Mouse (Mus musculus): ENCODE data around the gene Fxr2. TPM values are rescaled to one million over a fixed set of nuclear protein-coding genes. Genes with fewer than 3 reads are reported as not detected.

The Fxr2 gene
- polyA plus RNA-seq, 1 experiment from 2014 or later, result 31.2 TPM

DNA sequence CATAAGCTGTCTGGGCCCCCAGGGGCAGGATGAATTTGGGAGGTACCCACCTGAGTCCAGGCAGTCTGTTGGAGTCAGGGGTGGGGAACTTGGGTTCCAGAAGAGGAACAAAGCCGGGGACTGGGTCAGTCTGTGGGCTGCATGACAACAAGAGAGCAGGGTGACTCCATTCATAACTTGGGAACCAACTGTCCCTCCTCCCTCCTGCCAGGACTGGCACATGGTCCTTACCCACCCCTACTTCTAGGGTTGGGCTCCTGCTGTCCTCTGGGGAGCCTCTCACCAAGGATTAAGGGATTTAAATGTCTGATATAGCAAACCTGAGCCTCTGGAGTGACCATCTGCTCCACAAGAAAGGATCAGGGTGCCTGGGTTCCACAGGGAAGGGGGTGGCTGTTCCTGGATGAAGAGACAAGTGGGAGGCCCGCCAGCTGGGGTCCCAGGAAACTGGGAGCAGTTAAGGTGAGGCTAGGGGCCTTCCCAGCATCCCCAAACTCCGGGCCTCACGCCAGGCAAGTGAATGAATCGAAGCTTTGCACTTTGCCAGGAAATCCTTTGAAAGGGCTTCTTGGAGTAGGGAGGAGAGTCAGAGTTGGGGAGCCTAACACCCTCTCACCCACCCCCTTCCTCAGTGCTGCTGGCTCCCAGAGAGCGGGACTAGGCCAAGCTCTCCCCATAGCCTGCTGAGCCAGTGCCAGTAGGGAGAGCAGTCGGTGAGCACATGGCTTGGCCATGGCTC, 40.7 kb upstream of the Fxr2 start:
- Histone ChIP-seq H3K4me3 (ENCODE audit: low read depth, low read length) (no peak overlapping the region), H3K9me3 (ENCODE audit: low read depth, low read length) (no peaks in the 10 kb centered on the region), H3K36me3 (ENCODE audit: insufficient read depth) (peaks cover 71% of the 10 kb centered on the region), H3K4me2 (no peak overlapping the region), H3K27ac (ENCODE audit: low read depth) (no peak overlapping the region), H3K4me1 (ENCODE audit: insufficient read depth) (no peaks in the 10 kb centered on the region), H3K27me3 (ENCODE audit: insufficient read depth, low read length) (no peaks in the 10 kb centered on the region), H3K9ac (no peak overlapping the region)
- no peak for TF ChIP-seq CTCF (IDR thresholded peaks at IDR 0.05; ENCODE audit: low read depth)
- WGBS, result 77% methylated on average over 7 of the region's 7 CpGs
- ATAC-seq (ENCODE audit: insufficient read depth) (no peak), DNase-seq (no peak)

DNA sequence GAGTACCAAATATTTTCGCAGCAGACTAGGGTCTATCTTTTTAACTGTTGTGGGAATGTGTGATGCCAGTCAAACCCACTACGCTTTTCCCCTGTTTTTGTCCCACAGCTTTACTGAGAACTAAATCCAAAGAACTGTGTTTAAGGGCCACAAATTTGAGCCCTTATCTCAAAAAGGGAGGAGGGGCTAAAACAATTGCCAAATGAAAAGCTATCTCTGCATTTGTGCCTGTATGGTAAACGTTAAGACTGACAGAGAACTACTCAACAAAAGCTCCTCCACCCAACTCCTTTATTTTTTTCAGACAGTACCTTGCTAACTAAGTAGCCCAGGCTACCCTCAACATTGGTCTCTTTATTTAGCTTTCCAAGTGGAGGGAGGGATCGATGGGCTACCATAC, 40.0 kb upstream of the Fxr2 start:
- H3K4me2 ChIP-seq, result no peak overlapping the region
- DNase-seq (no peak), ATAC-seq (ENCODE audit: insufficient read depth) (no peak)
- TF ChIP-seq CTCF (IDR thresholded peaks at IDR 0.05; ENCODE audit: low read depth), result no peak
- peaks cover 64% of the 10 kb centered on the region for H3K36me3 ChIP-seq (ENCODE audit: insufficient read depth)
- H3K4me3 ChIP-seq (ENCODE audit: low read depth, low read length), result no peak overlapping the region
- H3K4me1 ChIP-seq (ENCODE audit: insufficient read depth), result no peaks in the 10 kb centered on the region
- no peak overlapping the region for H3K9ac ChIP-seq
- no peaks in the 10 kb centered on the region for H3K9me3 ChIP-seq (ENCODE audit: low read depth, low read length)
- 80% methylated on average over 4 of the region's 4 CpGs for WGBS
- no peak overlapping the region for H3K27ac ChIP-seq (ENCODE audit: low read depth)
- no peaks in the 10 kb centered on the region for H3K27me3 ChIP-seq (ENCODE audit: insufficient read depth, low read length)

DNA sequence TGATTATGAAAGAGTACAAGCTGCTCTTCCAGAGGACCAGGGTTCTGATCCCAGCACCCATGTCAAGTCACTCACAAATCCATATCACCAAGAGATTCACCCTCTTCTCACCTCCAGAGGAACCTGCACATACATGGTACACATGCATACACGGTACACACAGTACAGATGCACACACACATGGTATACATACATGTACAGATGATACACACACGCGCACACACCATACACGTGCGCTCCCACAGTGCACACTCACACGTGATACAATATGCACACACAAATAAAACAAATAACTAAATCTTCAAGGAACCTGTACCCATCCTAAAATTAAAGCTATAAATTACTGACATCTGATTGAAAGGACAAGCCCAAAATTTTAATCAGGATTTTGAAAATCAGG, 37.9 kb upstream of the Fxr2 start:
- Histone ChIP-seq H3K4me2 (no peak overlapping the region), H3K9me3 (ENCODE audit: low read depth, low read length) (no peaks in the 10 kb centered on the region), H3K36me3 (ENCODE audit: insufficient read depth) (peaks cover 43% of the 10 kb centered on the region), H3K27me3 (ENCODE audit: insufficient read depth, low read length) (no peaks in the 10 kb centered on the region), H3K4me1 (ENCODE audit: insufficient read depth) (peaks cover 6% of the 10 kb centered on the region), H3K27ac (ENCODE audit: low read depth) (no peak overlapping the region), H3K4me3 (ENCODE audit: low read depth, low read length) (no peak overlapping the region), H3K9ac (no peak overlapping the region)
- WGBS, result 95% methylated on average over 6 of the region's 6 CpGs
- no peak for ATAC-seq (ENCODE audit: insufficient read depth)
- no peak for DNase-seq
- TF ChIP-seq CTCF (IDR thresholded peaks at IDR 0.05; ENCODE audit: low read depth), result no peak

DNA sequence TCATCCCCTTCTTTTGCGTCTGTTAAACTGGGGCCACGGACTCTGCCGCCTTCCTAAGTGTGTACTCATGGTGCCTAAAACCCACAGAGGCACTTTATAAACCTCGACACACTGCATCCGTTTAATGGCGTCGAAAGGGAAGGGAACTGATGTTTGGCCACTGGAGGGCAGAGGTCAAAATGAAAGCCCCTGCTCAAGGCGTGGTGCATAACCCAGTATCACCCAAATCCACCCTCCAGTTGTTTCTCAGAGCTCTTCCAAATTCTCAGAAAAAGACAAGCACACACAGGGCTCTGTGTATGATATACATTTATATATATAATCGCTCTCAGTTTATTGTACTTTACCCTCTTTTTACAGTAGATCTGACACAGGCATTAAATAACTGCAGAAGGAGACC, 33.4 kb upstream of the Fxr2 start:
- ATAC-seq (ENCODE audit: insufficient read depth), result no peak
- Histone ChIP-seq H3K36me3 (ENCODE audit: insufficient read depth) (peaks cover 3% of the 10 kb centered on the region; the same call in 1 of the 2 replicates), H3K27ac (ENCODE audit: low read depth) (peak overlapping the region; percentile 86; the same call in 1 of the 2 replicates), H3K4me3 (ENCODE audit: low read depth, low read length) (no peak overlapping the region), H3K27me3 (ENCODE audit: insufficient read depth, low read length) (peaks cover 5% of the 10 kb centered on the region; the same call in 1 of the 2 replicates), H3K4me2 (peak overlapping the region; percentile 45), H3K4me1 (ENCODE audit: insufficient read depth) (peaks cover 27% of the 10 kb centered on the region), H3K9me3 (ENCODE audit: low read depth, low read length) (no peaks in the 10 kb centered on the region), H3K9ac (0 out of 2 replicates have a peak overlapping the region, but pooled peaks have one; percentile 3)
- no peak for DNase-seq
- 15% methylated on average over 9 of the region's 9 CpGs for WGBS
- TF ChIP-seq CTCF (IDR thresholded peaks at IDR 0.05; ENCODE audit: low read depth), result peak; percentile 23; the same call in 1 of the 2 replicates

DNA sequence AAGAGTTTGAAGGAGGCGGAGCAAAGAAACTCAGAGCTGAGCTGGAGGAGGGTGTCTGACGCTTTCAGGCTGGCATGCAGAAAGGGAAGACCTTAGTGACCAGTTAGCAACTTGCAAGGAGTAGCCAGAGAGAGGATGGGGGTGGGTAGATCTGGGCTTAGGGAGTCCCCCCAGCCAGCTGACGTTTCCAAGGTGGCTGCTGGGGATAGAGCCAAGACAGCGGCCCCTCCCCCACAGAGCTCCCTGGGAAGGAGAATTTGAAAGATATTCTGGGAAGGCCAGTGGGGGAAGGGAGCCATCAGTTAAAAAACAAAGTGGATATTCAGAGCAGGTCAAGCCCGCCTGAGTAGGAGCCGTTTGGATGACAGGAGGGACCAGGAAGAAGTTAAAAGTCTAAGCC, 32.7 kb upstream of the Fxr2 start:
- Histone ChIP-seq H3K36me3 (ENCODE audit: insufficient read depth) (no peaks in the 10 kb centered on the region; the same call in 1 of the 2 replicates), H3K27ac (ENCODE audit: low read depth) (peak overlapping the region; percentile 86), H3K4me1 (ENCODE audit: insufficient read depth) (peaks cover 33% of the 10 kb centered on the region), H3K9ac (peak overlapping the region; percentile 3; the same call in 1 of the 2 replicates), H3K4me2 (peak overlapping the region; percentile 45), H3K27me3 (ENCODE audit: insufficient read depth, low read length) (peaks cover 10% of the 10 kb centered on the region; the same call in 1 of the 2 replicates), H3K9me3 (ENCODE audit: low read depth, low read length) (no peaks in the 10 kb centered on the region), H3K4me3 (ENCODE audit: low read depth, low read length) (no peak overlapping the region)
- peak; percentile 91 for DNase-seq
- peak; percentile 76 for ATAC-seq (ENCODE audit: insufficient read depth)
- WGBS, result 5% methylated on average over 6 of the region's 6 CpGs
- TF ChIP-seq CTCF (IDR thresholded peaks at IDR 0.05; ENCODE audit: low read depth), result no peak

DNA sequence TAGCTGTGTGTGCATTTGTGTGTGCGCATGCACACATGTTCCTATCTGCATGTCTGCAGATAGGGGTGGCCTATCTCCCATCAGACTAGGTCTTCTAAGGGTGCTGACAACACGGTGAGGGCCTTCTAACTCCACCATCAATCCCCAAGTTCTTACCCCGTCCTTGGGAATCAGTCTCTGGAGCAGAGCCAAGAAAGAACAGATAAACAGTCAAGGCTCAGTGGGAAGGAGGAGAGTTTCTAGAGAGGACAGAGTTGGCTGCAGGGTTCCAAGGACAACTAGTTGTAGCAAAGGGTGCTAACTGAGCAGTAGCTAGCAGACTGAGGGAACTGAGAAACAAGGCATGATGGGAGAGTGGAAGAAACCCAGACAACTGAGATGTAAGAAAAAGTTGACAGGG, 31.0 kb upstream of the Fxr2 start:
- H3K4me2 ChIP-seq, result 0 out of 2 replicates have a peak overlapping the region, but pooled peaks have one; percentile 10
- H3K4me1 ChIP-seq (ENCODE audit: insufficient read depth), result peaks cover 33% of the 10 kb centered on the region
- H3K4me3 ChIP-seq (ENCODE audit: low read depth, low read length), result no peak overlapping the region
- DNase-seq (peak; percentile 68), ATAC-seq (ENCODE audit: insufficient read depth) (no peak)
- H3K27ac ChIP-seq (ENCODE audit: low read depth), result 0 out of 2 replicates have a peak overlapping the region, but pooled peaks have one; percentile 10
- 46% methylated on average over 3 of the region's 3 CpGs for WGBS
- H3K9me3 ChIP-seq (ENCODE audit: low read depth, low read length), result no peaks in the 10 kb centered on the region
- H3K27me3 ChIP-seq (ENCODE audit: insufficient read depth, low read length), result peaks cover 14% of the 10 kb centered on the region; the same call in 1 of the 2 replicates
- no peak overlapping the region for H3K9ac ChIP-seq
- no peaks in the 10 kb centered on the region for H3K36me3 ChIP-seq (ENCODE audit: insufficient read depth)
- no peak for TF ChIP-seq CTCF (IDR thresholded peaks at IDR 0.05; ENCODE audit: low read depth)

DNA sequence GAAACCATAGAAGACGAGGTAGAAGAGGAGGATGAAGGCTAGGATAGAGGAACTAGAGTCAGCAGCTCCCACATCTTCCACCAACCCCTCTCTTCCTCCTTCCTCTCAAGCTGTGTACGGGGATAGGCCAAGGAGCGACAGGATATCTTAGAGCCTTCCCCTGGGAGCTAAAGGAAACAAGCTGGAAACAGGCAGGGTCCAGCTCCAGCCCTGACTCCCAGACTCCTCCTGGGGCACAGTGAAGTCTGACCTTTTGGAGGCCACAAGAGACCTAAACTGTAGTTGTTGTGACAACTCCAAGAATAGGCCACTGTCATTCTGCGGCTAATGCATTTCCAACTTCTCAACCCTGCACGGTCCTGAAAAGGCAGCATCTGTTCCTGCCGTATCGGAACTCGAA, 29.3 kb upstream of the Fxr2 start:
- DNase-seq, result no peak
- peaks cover 33% of the 10 kb centered on the region for H3K4me1 ChIP-seq (ENCODE audit: insufficient read depth)
- no peak for ATAC-seq (ENCODE audit: insufficient read depth)
- no peaks in the 10 kb centered on the region for H3K9me3 ChIP-seq (ENCODE audit: low read depth, low read length)
- peaks cover 14% of the 10 kb centered on the region; the same call in 1 of the 2 replicates for H3K27me3 ChIP-seq (ENCODE audit: insufficient read depth, low read length)
- no peak overlapping the region for H3K27ac ChIP-seq (ENCODE audit: low read depth)
- no peaks in the 10 kb centered on the region for H3K36me3 ChIP-seq (ENCODE audit: insufficient read depth)
- peak overlapping the region; percentile 100 for H3K4me2 ChIP-seq
- H3K9ac ChIP-seq, result no peak overlapping the region
- no peak overlapping the region for H3K4me3 ChIP-seq (ENCODE audit: low read depth, low read length)
- TF ChIP-seq CTCF (IDR thresholded peaks at IDR 0.05; ENCODE audit: low read depth), result no peak
- 72% methylated on average over 8 of the region's 8 CpGs for WGBS

Data from lung, embryonic 14.5 days (tissue).